Mouse (Mus musculus): ENCODE measurements around the gene H2afb3. TPM values are rescaled to one million over a fixed set of nuclear protein-coding genes. Genes with fewer than 3 reads are reported as not detected.
A peak's percentile ranks its signal among the peaks of the same experiment; 100 is the strongest.
"Not testable (repeated sequence)": the region's sequence is repeated elsewhere in the genome, so short reads cannot be mapped to it uniquely, and the experiment has no call there.

The H2afb3 gene
- polyA plus RNA-seq (2015; fragmentation: Nextera tagmentation; extraction: Ambion mirVana): not detected in 2 replicates

DNA sequence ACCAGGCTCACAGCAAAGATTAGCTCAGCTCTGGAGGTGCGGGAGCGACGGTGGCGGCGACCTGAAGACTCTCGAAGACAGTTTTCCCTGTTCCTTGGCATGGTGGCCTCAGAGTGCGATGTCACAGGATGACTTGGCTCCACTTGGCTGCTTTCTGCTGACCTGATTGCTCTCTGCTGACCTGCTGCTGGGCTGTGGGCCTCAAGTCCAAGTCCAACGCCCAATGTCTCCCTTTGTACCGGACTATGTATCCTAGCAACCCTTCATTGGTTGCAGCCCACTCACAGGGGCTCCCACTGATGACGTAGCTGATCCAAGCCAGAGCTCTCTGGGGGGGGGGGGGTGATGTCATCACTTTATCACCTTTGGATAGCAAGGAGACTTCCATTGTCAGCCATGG, at the start of gene H2afb3:
Gene H2afb3 (minus strand): TSS at position 101 of the 400 bp plus-strand sequence.
- H3K27ac ChIP-seq; ATAC-seq (replicated peaks); H3K27me3 ChIP-seq (replicated peaks); H3K4me1 ChIP-seq; H3K9ac ChIP-seq; H3K4me2 ChIP-seq; H3K36me3 ChIP-seq (replicated peaks); H3K4me3 ChIP-seq; H3K9me3 ChIP-seq: not testable (repeated sequence)
- WGBS: 91% methylated on average over 9 of the region's 10 CpGs

DNA sequence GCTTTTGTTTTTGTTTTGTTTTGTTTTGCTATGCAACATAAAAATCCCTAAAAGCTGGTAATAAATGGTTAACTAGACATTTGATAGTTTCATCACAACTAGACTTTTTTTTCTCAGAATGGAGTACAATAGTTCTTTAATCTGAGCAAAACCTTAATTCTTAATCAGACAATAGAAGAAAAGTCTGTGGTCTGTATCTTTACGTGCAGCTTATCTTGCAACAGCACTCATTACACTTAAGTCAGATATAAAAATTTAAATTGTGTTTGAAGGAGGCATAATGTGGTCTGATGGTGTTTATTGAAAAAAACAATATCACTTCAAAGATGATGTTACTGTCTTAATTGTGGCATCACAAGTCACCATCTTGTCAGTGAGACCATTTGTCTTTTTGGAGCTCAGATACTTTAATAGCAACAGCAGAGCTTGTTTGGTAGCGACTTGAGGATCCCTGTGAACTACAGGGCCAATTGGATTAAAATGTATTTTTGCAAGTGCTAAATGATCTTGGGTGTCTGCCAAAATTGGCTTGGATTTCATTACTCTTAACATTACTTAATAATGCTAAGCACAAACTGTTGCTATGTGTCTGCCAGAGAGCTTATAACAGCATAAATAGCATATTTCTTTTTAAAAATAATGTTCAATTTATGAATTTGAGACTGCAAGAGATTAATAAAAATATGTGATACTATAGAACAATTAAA, 11.3 kb downstream of the H2afb3 start:
- Histone ChIP-seq H3K4me3 (no peak overlapping the region), H3K36me3 (replicated peaks) (no peaks in the 10 kb centered on the region), H3K9ac (no peak overlapping the region), H3K4me2 (no peak overlapping the region), H3K9me3 (no peaks in the 10 kb centered on the region), H3K27ac (no peak overlapping the region), H3K4me1 (no peaks in the 10 kb centered on the region), H3K27me3 (replicated peaks) (no peaks in the 10 kb centered on the region)
- 52% methylated on average over 2 of the region's 2 CpGs for WGBS
- no peak for ATAC-seq (replicated peaks)

- peak overlapping the region; percentile 80 for H3K27ac ChIP-seq
- peak; percentile 89 for ATAC-seq (replicated peaks)
- no peaks in the 10 kb centered on the region for H3K27me3 ChIP-seq (replicated peaks)
- H3K4me1 ChIP-seq: peaks cover 4% of the 10 kb centered on the region; the same call in 1 of the 2 replicates
- WGBS: 8% methylated on average over 43 of the region's 46 CpGs
- no peaks in the 10 kb centered on the region for H3K36me3 ChIP-seq (replicated peaks)
- peak overlapping the region; percentile 54 for H3K4me3 ChIP-seq
- H3K9me3 ChIP-seq: no peaks in the 10 kb centered on the region
- peak overlapping the region; percentile 18 for H3K9ac ChIP-seq
- H3K4me2 ChIP-seq: peak overlapping the region; percentile 77
These were observed 19.8 kb downstream of the H2afb3 start for GRCm38 (mm10) chrX:120292832-120293750.

- Histone ChIP-seq H3K4me1 (peaks cover 4% of the 10 kb centered on the region; the same call in 1 of the 2 replicates), H3K9ac (no peak overlapping the region), H3K9me3 (no peaks in the 10 kb centered on the region), H3K36me3 (replicated peaks) (no peaks in the 10 kb centered on the region), H3K27ac (no peak overlapping the region), H3K4me3 (peak overlapping the region; percentile 54), H3K4me2 (peak overlapping the region; percentile 77), H3K27me3 (replicated peaks) (no peaks in the 10 kb centered on the region)
- 22% methylated on average over 13 of the region's 13 CpGs for WGBS
- ATAC-seq (replicated peaks): no peak
These were observed 21.2 kb downstream of the H2afb3 start for GRCm38 (mm10) chrX:120291696-120292095.

GRCm38 (mm10) chrX:120290900-120291280, 22.0 kb downstream of the H2afb3 start:
- Histone ChIP-seq H3K9me3 (no peaks in the 10 kb centered on the region), H3K27me3 (replicated peaks) (no peaks in the 10 kb centered on the region), H3K4me1 (peaks cover 4% of the 10 kb centered on the region; the same call in 1 of the 2 replicates), H3K4me3 (peak overlapping the region; percentile 54), H3K27ac (no peak overlapping the region), H3K4me2 (peak overlapping the region; percentile 77), H3K9ac (peak overlapping the region; percentile 32; the same call in 1 of the 2 replicates), H3K36me3 (replicated peaks) (no peaks in the 10 kb centered on the region)
- WGBS: 16% methylated on average over 18 of the region's 18 CpGs
- no peak for ATAC-seq (replicated peaks)

DNA sequence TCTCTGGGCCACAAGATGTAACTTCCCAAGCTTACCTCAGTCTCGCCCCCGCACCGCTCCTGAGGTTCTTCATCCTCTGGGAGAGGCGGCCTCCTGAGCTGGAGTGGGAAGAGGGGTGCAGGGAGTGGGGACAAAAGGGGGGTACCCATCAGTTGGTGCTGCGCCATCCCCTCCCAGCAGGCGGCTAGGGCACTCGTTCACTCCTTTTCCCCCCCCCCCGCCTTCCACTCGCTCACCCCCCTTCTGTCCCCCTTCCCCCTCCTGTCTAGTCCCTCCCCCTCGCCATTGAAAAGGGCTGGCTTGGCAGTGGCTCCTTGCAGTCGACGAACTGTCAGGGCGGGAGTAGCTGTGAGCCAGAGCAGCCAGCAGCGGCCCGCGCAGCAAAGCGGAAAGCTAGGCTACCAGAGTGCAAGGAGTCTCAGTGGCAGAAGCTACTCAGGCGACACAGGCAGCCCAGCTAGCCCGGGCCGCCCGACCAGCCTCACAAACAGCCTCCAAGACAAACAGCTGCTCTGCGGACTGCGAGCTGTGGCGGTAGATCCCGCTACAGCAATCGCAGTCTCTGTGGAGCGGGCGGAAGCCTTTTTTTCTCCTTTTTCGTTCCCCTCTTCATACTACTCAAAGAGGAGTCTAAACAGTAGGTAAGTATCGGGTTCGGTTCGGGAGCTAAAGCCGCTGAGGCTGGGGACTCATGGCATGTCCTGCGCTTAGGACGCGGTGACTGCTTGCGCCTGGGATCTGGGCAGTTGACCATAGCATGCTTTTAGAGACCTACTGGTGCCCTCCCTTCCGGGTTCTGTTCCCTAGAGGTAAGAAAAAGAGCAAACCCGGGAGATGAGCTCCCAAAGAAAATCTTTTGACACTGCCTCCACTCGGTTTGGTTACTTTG, 22.6 kb downstream of the H2afb3 start, which contains the start of gene Pcdh11x:
Gene Pcdh11x (plus strand): TSS at position 249 of the 889 bp plus-strand sequence.
- H3K27ac ChIP-seq: peak within 1 kb of the TSS; percentile 65
- WGBS: 15% methylated on average over 37 of the region's 40 CpGs
- no peaks in the 10 kb centered on the region for H3K27me3 ChIP-seq (replicated peaks)
- H3K36me3 ChIP-seq (replicated peaks): no peaks in the 10 kb centered on the region
- peak within 1 kb of the TSS; percentile 77 for H3K4me2 ChIP-seq
- peak within 1 kb of the TSS; percentile 32 for H3K9ac ChIP-seq
- ATAC-seq (replicated peaks): peak; percentile 81
- H3K4me3 ChIP-seq: peak within 1 kb of the TSS; percentile 54
- H3K4me1 ChIP-seq: peaks cover 4% of the 10 kb centered on the region; the same call in 1 of the 2 replicates
- H3K9me3 ChIP-seq: no peaks in the 10 kb centered on the region

DNA sequence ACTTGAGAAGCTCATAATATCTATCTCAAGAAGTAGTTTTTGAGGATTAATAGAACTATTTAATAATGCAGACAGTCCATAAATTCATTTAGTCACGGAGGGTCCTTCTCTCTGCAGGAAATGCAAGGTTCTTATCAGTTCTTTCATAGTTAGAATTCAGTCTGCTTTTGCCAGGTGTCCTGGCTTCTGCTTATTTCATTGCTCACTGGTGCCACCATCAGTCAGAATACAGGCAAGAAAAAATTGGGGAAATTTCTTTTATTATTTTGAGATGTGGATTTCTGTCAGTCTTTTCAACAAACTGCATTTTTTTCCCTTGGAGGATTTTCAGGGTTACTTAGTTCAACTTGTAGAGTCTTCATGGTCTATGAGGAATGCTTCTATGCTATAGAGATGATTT, 25.4 kb downstream of the H2afb3 start:
- no peak overlapping the region for H3K4me3 ChIP-seq
- peaks cover 4% of the 10 kb centered on the region; the same call in 1 of the 2 replicates for H3K4me1 ChIP-seq
- H3K9me3 ChIP-seq: no peaks in the 10 kb centered on the region
- no peak overlapping the region for H3K9ac ChIP-seq
- WGBS: 7% methylated on average over 1 of the region's 1 CpGs
- H3K27ac ChIP-seq: no peak overlapping the region
- no peaks in the 10 kb centered on the region for H3K36me3 ChIP-seq (replicated peaks)
- no peaks in the 10 kb centered on the region for H3K27me3 ChIP-seq (replicated peaks)
- H3K4me2 ChIP-seq: no peak overlapping the region
- ATAC-seq (replicated peaks): no peak

DNA sequence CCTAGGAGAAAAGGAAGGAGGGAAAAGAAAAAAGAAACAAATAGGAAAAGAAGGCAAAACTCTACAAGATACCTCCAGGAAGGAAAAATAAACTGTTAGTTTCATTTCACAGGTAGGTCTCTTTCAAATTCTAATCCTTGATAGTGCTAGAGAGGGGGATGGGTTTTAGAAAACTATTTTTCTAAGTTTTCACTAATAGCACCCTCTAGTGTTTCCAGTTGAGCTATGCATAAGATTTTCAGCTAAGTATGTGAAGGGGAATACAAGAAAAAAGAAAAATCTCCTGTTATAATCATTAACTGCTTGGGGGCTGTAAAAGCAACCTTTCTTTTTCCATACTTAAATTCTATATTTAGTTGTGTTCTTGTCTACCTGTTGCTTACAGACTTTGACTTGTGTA, 27.4 kb downstream of the H2afb3 start:
- ATAC-seq (replicated peaks): no peak
- no peaks in the 10 kb centered on the region for H3K4me1 ChIP-seq

More for the DNA sequence above, 27.4 kb downstream of the H2afb3 start:
- H3K9ac ChIP-seq: no peak overlapping the region
- H3K4me3 ChIP-seq: no peak overlapping the region
- H3K27ac ChIP-seq: no peak overlapping the region
- no peaks in the 10 kb centered on the region for H3K9me3 ChIP-seq
- H3K27me3 ChIP-seq (replicated peaks): no peaks in the 10 kb centered on the region
- no peak overlapping the region for H3K4me2 ChIP-seq
- H3K36me3 ChIP-seq (replicated peaks): no peaks in the 10 kb centered on the region

Other genes starting within 250 kb of the H2afb3 start
- 34.9 and 39.6 TPM in 2 replicates for gene Pcdh11x, start 22.8 kb downstream of the H2afb3 start, polyA plus RNA-seq (2015; fragmentation: Nextera tagmentation; extraction: Ambion mirVana)